Mouse (Mus musculus) heart, embryonic 14.5 days (tissue): ENCODE data around the gene Carns1. TPM values are rescaled to one million over a fixed set of nuclear protein-coding genes. Genes with fewer than 3 reads are reported as not detected.

Experiments used
- ATAC-seq: fragments of 200-750 bp; cut with Nextera tagmentation; 2 replicates; pipeline ENCODE4 v1.8.0; 2017; ENCODE audit warnings: low read depth, moderate TSS enrichment; ENCODE audit not compliant: insufficient number of reproducible peaks, insufficient read depth, low FRiP score
- H3K27ac ChIP-seq, 2 experiments: fragments of 200-500 bp in 1 of 2; fragments of 300-500 bp in 1 of 2; sonication (generic) in 1 of 2; replicated peaks in 1 of 2; 2 replicates each; pipeline ENCODE4 v1.5.1; 2012 to 2014; ENCODE audit warnings: low read depth in 2 of 2, low read length in 2 of 2, control low read depth in 1 of 2, mild to moderate bottlenecking in 1 of 2, mixed read lengths in 1 of 2; ENCODE audit not compliant: control insufficient read depth in 1 of 2, insufficient read depth in 1 of 2
- H3K27me3 ChIP-seq: fragments of 300-500 bp; sonication (generic); 2 replicates; pipeline ENCODE4 v1.6.1; 2014; ENCODE audit warnings: mild to moderate bottlenecking, low read length, control low read depth; ENCODE audit not compliant: control insufficient read depth, insufficient read depth
- H3K36me3 ChIP-seq: fragments of 300-500 bp; sonication (generic); 2 replicates; pipeline ENCODE4 v1.6.1; 2014; ENCODE audit warnings: mild to moderate bottlenecking, control low read depth, low read length, mixed read lengths; ENCODE audit not compliant: control insufficient read depth, insufficient read depth
- H3K4me1 ChIP-seq, 2 experiments: fragments of 200-500 bp in 1 of 2; fragments of 300-500 bp in 1 of 2; sonication (generic) in 1 of 2; 2 replicates each; pipeline ENCODE4 v1.6.1; 2012 to 2014; ENCODE audit warnings: low read length in 2 of 2, control low read depth in 1 of 2, mixed read lengths in 1 of 2; ENCODE audit not compliant: control insufficient read depth in 2 of 2, insufficient read depth in 2 of 2
- H3K4me2 ChIP-seq: fragments of 300-500 bp; sonication (generic); 2 replicates; pipeline ENCODE4 v1.6.1; 2014; ENCODE audit warnings: mild to moderate bottlenecking, low read length
- H3K4me3 ChIP-seq, 2 experiments: fragments of 200-500 bp in 1 of 2; fragments of 300-500 bp in 1 of 2; sonication (generic) in 1 of 2; 2 replicates each; pipeline ENCODE4 v1.5.1; 2012 to 2014; ENCODE audit warnings: low read length in 2 of 2, mild to moderate bottlenecking in 2 of 2, control low read depth in 1 of 2, low read depth in 1 of 2, moderate library complexity in 1 of 2; ENCODE audit not compliant: control insufficient read depth in 1 of 2, insufficient read depth in 1 of 2
- H3K9ac ChIP-seq: fragments of 300-500 bp; sonication (generic); 2 replicates; pipeline ENCODE4 v1.6.1; 2014; ENCODE audit warnings: mild to moderate bottlenecking, low read length
- H3K9me3 ChIP-seq: fragments of 300-500 bp; sonication (generic); 2 replicates; pipeline ENCODE4 v1.6.1; 2016; ENCODE audit warnings: low read length, control low read depth; ENCODE audit not compliant: control insufficient read depth
- WGBS: fragments of 180-500 bp; shearing (Covaris S2); extraction: QIAGEN DNeasy Blood & Tissue Kit; methylation state at CpG from one replicate; pipeline ENCODE4 v1.1.7; 2014; 5-methylcytosine and 5-hydroxymethylcytosine counted together
- polyA plus RNA-seq: library from polyadenylated mRNA; unstranded; fragments of >200 nt; fragmentation: Nextera tagmentation; extraction: Ambion mirVana; gene quantifications from 2 replicates; pipeline ENCODE4 v1.2.1, GENCODE M21; 2014

The Carns1 gene
- polyA plus RNA-seq, 1 experiment from 2014 or later = 6.5 TPM

DNA sequence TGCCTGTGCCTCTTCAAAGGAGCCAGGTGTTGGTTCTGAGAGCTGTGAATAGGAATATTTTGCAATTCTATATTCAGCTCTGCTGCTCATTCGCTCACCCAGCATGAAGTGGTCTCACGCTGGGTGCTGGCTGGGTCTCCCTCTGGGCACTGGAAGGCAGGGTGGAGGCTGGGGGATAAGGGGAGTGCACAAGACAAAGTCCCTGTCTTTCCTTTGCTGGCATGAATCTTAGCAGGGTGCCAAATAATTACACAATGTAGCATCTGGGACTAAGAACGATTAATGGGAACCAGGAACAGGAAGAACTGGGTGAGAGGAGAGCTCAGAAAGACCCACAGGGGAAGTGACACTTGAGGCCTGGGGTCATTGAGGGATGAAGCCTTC, 28.3 kb downstream of the Carns1 start:
- 44% methylated on average over 3 of the region's 3 CpGs for WGBS
- no peak overlapping the region for H3K9ac ChIP-seq

DNA sequence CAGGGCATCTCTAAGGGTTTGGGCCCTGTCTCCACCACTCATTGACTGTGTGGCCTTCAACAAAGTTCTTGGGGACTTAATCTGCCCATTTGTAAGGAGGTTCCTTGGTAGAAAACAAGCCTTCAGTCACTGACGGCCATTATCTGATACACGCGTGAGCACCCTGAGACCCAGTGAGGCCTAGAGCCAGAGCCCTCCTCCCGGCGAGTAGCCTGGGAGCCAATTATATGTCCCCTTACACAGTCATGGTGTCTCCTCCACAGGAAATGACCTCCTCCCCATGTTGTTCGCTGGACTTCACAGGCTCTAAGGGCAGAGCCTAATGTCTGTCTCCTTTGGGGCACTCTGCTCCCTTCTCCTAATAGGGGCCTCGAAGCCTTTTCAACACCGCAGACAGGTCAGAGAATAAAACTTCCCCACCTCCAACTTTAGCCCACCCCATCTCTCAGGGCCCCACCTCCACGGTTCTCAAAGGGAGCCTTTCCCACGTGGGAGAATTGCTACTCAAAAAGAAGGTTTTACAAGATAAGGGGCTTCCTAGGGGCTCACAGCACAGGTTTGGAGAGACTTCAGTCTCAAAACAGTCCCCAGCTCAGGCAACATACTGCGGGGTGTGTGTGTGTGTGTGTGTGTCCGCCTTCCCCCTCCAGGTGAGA, 28.8 kb downstream of the Carns1 start:
- Histone ChIP-seq H3K9me3 (no peaks in the 10 kb centered on the region; the same call in 1 of the 2 replicates), H3K27ac (no peak overlapping the region), H3K4me3 (no peak overlapping the region), H3K4me2 (no peak overlapping the region), H3K36me3 (peaks cover 20% of the 10 kb centered on the region), H3K4me1 (peaks cover 8 to 21% of the 10 kb centered on the region in 2 experiments), H3K9ac (no peak overlapping the region), H3K27me3 (no peaks in the 10 kb centered on the region)
- 56% methylated on average over 12 of the region's 12 CpGs for WGBS
- ATAC-seq = no peak

More for the DNA sequence above, 28.3 kb downstream of the Carns1 start:
- Histone ChIP-seq H3K27ac (no peak overlapping the region), H3K4me1 (peaks cover 11 to 25% of the 10 kb centered on the region in 2 experiments), H3K4me2 (no peak overlapping the region), H3K4me3 (no peak overlapping the region), H3K9me3 (no peaks in the 10 kb centered on the region; the same call in 1 of the 2 replicates), H3K36me3 (peaks cover 24% of the 10 kb centered on the region), H3K27me3 (no peaks in the 10 kb centered on the region)
- no peak for ATAC-seq

DNA sequence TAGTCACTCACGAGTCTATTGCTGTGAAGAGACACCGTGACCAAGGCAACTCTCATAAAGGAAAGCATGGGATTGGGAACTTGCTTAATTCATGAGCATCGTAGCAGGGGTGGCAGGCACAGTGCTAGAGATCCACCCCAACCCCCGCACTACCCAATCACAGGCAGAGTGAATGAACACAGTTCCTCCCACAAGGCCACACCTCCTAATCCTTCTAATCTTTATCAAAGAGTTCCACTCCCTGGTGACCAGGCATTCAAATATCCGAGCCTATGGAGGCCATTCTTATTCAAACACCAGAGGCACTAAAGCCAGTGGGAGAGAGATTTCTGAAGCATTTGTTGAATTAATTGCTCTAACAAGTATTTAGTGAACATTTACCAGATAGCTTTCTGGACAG, 29.3 kb downstream of the Carns1 start:
- H3K4me2 ChIP-seq = no peak overlapping the region
- 88% methylated on average over 5 of the region's 5 CpGs for WGBS
- H3K27me3 ChIP-seq = no peaks in the 10 kb centered on the region
- H3K36me3 ChIP-seq = peaks cover 15% of the 10 kb centered on the region
- no peak for ATAC-seq
- H3K9ac ChIP-seq = no peak overlapping the region
- peaks cover 8 to 15% of the 10 kb centered on the region in 2 experiments for H3K4me1 ChIP-seq
- H3K4me3 ChIP-seq = no peak overlapping the region
- H3K9me3 ChIP-seq = no peaks in the 10 kb centered on the region; the same call in 1 of the 2 replicates
- H3K27ac ChIP-seq = no peak overlapping the region

DNA sequence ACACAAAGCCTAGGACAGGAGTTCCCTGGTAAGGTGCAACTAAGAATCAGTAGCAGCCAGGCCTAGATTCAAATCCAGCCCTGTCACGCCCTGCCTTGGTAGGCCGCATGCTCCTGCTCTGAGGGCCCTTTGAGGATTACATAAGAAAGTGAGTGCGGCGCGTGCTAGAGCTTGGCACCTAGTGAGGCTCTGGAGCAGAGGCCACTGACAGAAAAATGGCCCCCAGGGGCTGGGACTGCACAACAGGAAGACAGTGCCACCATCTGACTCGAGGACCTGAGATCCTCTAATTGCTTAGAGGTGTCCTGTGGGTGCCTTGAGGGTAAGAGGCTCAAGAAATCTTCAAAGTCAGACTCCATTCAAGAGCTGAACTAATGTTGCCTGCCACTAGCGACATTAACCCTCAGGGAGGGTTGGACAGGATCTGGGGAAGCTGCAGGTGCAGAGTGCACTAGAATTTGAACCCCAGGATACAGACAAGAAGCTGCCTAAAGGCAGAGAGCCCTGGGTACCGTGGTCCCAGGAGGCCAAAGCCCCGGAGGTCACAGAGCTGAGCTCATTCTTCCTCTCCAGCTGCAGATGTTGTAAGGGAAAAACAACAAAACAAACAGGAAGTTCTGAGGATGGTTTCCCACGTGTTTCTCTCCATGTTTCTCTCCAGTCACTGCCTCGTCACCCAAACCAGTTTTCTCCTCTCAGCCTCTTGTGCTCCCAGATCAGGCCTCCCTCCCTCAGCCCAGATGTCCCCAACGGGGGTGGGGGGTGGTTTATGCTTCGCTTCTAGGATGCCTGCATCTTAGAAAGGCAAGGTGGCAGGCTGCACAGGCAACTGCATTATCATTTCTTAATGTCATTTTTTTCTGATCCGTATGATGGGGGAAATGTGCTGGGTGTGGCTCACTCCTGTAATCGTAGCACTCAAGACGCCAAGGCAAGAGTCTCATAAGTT, 30.5 kb downstream of the Carns1 start:
- Histone ChIP-seq H3K4me1 (peaks cover 8 to 14% of the 10 kb centered on the region in 2 experiments), H3K4me2 (no peak overlapping the region), H3K36me3 (peaks cover 3% of the 10 kb centered on the region), H3K9ac (no peak overlapping the region), H3K27ac (no peak overlapping the region), H3K9me3 (no peaks in the 10 kb centered on the region; the same call in 1 of the 2 replicates), H3K4me3 (no peak overlapping the region), H3K27me3 (no peaks in the 10 kb centered on the region)
- WGBS = 78% methylated on average over 16 of the region's 16 CpGs
- ATAC-seq = no peak

DNA sequence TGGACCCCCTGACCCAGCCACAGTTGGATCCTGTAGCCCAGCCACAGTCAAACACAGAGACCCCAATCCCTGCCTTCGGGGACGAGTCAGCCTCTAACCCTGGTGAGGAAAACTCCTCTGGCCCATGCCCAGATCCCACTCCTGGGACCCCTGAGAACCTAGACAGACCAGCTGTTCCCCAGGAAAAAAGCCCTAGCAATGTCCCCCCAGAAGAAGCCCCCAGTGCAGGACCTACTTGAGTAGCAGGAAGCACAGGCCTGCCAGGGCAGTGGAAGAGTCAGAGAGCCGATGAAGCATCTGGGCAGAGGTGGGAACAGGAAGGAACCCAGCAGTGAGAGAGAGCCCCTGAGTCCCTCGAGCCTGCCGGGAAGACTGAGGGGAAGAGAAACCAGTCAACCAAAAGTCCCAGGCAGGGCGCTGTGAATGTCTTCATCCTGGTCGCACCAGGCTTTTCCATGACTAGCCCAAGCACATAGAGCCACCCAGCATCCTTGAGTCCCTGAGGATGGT, 31.5 kb downstream of the Carns1 start, which contains the start of gene Cabp4:
Gene Cabp4 (minus strand): TSS at position 275 of the 510 bp plus-strand sequence.
- WGBS = 71% methylated on average over 7 of the region's 7 CpGs
- H3K9ac ChIP-seq = no peak within 1 kb of the TSS
- H3K27ac ChIP-seq = no peak within 1 kb of the TSS
- H3K4me3 ChIP-seq = no peak within 1 kb of the TSS
- H3K9me3 ChIP-seq = no peaks in the 10 kb centered on the region; the same call in 1 of the 2 replicates
- H3K4me1 ChIP-seq = peaks cover 0 to 5% of the 10 kb centered on the region in 2 experiments; a peak in 1 of 4 replicates
- H3K27me3 ChIP-seq = no peaks in the 10 kb centered on the region
- no peaks in the 10 kb centered on the region for H3K36me3 ChIP-seq
- ATAC-seq = no peak
- no peak within 1 kb of the TSS for H3K4me2 ChIP-seq

DNA sequence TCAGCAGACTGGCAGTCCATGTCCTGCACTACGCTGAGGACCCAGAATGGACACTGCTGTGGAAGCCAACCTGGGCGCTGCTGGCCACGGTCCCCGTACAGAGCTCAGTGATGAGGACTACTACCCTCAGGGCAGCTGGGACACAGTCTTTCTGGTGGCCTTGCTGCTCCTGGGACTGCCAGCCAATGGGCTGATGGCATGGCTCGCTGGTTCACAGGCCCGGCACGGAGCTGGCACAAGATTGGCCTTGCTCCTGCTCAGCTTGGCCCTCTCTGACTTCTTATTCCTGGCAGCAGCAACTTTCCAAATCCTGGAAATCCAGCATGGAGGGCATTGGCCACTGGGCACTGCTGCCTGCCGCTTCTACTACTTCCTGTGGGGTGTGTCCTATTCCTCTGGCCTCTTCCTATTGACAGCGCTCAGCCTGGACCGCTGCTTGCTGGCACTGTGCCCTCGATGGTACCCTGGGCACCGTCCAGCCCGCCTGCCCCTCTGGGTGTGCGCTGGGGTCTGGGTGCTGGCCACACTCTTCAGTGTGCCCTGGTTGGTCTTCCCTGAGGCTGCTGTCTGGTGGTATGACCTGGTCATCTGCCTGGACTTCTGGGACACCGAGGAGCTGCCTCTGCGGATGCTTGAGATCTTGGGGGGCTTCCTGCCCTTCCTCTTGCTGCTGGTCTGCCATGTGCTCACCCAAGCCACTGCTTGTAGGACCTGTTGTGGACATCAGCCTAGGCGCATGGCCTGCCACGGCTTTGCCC, 32.7 kb downstream of the Carns1 start:
- Histone ChIP-seq H3K4me3 (no peak overlapping the region), H3K36me3 (no peaks in the 10 kb centered on the region), H3K4me1 (no peaks in the 10 kb centered on the region), H3K9ac (no peak overlapping the region), H3K4me2 (no peak overlapping the region), H3K27ac (no peak overlapping the region), H3K9me3 (no peaks in the 10 kb centered on the region; the same call in 1 of the 2 replicates), H3K27me3 (no peaks in the 10 kb centered on the region)
- no peak for ATAC-seq
- 86% methylated on average over 18 of the region's 18 CpGs for WGBS

DNA sequence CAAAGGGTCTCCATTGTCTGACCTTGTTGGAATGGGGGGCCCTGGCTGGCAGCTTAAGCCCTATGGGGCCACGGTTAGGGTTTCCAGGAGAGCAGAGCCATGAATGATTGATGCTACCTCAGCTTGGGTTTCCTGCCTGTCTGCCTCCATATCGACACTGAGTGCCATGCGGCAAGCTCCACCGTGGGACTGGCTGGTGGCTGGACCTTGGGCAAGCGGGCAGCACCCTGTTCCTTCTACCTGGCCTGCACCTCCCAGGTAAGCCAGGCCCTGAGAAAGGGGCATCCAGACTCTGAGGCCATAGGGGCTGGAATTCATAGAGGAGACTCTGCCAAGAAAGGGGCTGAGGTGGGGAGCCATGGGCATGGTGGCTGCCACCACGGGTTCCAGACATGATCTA, 35.1 kb downstream of the Carns1 start:
- ATAC-seq = no peak
- H3K4me2 ChIP-seq = no peak overlapping the region
- 0 out of 2 replicates have a peak, but pooled peaks cover 7% of the 10 kb centered on the region for H3K27me3 ChIP-seq
- no peak overlapping the region for H3K27ac ChIP-seq
- no peaks in the 10 kb centered on the region for H3K36me3 ChIP-seq
- H3K9me3 ChIP-seq = no peaks in the 10 kb centered on the region
- no peak overlapping the region for H3K4me3 ChIP-seq
- H3K4me1 ChIP-seq = no peaks in the 10 kb centered on the region; a peak in 1 of 4 replicates
- 75% methylated on average over 6 of the region's 6 CpGs for WGBS
- H3K9ac ChIP-seq = no peak overlapping the region
